Mouse (Mus musculus): ENCODE measurements around the gene Srek1ip1.

GRCm38 (mm10) chr13:104878508-104878907 is 86.2 kb downstream of the Srek1ip1 start:
- TF ChIP-seq CTCF (IDR thresholded peaks at IDR 0.05; ENCODE audit: insufficient read depth, low read depth, low read length) (no peak), POLR2A (IDR thresholded peaks at IDR 0.05; ENCODE audit: insufficient read depth, low read depth, low read length) (no peak)
